Mouse (Mus musculus): ENCODE measurements around the gene Fam71e2. TPM values are rescaled to one million over a fixed set of nuclear protein-coding genes. Genes with fewer than 3 reads are reported as not detected.

Fam71e2 gene
- not detected for polyA plus RNA-seq (2015; fragmentation: Illumina TruSeq; extraction: RNeasy Lipid Tissue Mini Kit (QIAGEN cat#74804); ENCODE audit: low read depth, low replicate concordance)

DNA sequence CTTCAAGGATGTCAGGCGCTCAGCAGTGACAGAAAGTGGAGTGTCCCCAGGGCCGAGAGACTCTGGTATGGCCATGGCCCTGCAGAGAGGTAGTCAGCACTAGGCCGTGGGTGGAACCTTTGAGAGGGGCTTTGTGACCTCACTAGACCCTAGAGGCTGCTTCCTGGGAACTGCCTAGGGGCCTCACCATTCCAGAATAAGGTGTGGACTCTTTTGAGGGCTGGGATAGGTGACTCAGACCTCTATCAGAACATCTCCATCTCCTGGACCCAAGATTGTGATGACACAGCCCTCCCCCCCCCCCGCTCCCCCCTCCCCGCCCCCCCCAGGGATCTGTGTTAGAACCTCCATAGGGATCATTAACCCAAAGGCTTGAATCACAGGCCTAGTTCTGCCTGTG lies at the start of gene Fam71e2:
TSS of gene Fam71e2 (minus strand) at position 101 of the 400 bp plus-strand sequence.

DNA sequence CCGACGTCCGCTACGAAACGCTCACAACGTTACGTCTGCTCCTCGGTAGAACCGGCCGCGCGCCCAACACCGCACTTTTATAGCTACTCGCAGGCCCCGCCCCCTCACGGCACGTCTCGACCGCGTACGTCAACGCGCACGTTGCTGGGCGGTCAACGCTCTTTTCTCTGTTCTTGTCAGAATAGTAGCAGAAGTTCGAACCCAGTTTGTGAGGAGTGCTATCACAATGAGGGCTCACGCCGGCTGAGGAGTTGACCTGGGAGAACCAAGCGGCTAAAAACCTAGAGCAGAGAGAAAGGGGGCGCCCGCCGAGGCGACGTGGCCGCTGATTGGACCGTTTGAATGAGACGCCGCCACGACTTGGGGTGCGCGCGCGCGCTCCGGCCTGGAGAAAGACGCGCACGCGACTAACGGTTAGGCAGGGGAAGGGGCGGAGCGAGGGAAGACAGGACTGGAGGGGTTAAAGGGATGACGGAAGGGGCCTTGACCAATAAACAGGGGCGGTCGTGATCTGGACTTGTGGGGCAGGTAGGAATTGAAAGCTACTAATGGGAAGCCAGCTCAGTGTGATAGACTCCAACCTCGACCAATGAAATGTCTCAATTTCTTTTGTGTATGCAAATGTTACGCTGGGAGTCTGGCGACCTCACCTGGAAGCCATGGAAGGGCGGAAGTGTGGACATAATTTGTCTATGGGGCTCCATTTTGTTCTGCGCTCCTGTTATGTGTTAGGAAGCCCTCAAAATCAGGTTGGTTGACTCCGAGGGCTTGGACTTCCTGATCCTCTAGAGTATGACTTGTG lies 41.4 kb upstream of the Fam71e2 start, which contains the start of gene Ube2s:
TSS of gene Ube2s (minus strand) at position 288 of the 802 bp plus-strand sequence.

DNA sequence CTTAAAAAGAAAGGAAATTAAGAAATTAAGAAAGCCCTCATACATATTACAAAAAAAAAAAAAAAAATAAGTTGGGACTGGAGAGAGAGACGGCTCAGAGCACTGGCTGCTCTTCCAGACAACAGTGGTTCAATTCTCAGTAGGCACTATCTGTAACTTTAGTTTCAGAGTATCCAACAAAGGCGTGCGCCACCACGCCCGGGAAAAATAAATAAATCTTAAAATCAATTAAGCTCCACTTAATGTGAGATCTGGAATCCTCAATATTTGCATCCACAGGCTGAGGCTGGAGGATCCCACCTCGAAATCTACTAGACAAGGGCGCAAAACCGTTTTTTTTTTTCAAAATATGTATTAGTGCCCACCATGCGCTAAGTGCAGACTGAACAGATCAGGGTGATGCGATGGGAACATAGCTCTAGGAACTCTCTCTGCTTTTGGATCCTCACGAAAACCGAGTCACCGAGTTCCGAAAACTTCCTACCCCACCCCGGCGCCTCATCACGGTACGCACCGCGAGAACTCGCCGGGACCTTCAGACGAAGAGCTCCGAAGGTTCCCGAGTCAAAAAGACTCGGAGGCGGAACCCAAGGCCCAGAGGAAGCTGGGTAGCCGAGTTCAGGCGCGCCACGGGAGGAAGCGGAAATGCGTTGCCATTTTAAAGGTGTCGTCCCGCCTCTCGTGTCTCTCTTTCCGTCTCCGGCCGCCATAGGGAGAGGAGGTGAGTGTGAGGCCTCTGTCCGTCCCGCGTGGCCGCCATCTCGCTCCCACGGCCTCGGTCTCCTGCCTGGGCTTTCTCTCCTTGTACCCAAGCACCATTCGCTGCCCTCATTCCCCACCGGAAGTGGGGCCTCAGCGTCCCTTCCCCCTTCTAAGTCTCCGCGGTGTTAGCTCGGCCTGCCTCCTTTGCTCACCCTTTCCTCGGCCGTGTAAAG lies 21.4 kb upstream of the Fam71e2 start, which contains the start of gene Rpl28:
TSS of gene Rpl28 (plus strand) at position 597 of the 935 bp plus-strand sequence.

DNA sequence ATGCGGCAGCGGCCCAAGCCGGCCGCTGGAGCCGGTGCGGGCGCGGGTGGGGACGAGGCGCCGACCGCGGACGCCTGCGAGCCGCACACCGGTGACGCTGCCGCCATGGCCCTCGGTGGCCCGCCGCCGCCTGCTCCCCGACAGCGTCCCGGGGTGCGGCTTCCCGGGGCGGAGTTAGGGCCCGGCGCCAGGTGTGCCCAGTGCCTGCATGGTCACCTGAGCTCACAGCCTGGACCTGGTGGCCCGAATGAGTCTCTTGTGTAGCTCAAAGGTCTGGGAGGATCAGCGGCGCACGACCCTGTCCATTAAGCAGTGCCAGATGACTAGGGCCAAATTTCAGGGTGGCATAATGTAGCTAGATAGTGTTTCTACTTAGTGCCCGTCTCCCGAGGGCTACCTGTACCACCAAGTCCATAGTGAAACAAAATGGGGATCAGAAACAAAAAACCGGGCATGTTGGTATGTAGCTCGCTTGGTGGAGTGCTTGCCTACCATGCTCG lies 18.4 kb upstream of the Fam71e2 start, which contains the start of gene Tmem238:
TSS of gene Tmem238 (minus strand) at position 221 of the 500 bp plus-strand sequence.

DNA sequence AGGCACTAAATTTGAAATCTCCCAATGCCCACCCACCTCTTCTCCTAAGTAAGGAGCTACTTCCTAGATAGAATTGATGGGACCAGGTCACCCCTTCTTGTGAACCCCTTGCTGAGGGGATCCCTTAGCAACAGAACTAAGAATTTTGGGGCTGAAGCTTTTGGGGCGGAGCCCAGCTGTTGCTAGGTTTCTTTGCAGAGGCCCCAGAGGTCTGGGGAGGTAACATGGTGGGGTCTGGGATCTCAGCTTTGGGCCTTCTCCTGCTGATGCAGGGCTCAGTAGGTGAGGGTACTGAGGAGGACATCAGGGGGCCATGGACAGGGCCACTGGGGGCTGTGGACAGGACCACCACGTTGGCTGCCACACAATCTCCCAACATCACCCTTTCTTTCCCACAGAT lies 11.7 kb upstream of the Fam71e2 start, which contains the start of the genes Il11 and Tmem190:
TSS of gene Il11 (minus strand) at position 101 of the 400 bp plus-strand sequence.
TSS of gene Tmem190 (plus strand) at position 179 of the 400 bp plus-strand sequence.

DNA sequence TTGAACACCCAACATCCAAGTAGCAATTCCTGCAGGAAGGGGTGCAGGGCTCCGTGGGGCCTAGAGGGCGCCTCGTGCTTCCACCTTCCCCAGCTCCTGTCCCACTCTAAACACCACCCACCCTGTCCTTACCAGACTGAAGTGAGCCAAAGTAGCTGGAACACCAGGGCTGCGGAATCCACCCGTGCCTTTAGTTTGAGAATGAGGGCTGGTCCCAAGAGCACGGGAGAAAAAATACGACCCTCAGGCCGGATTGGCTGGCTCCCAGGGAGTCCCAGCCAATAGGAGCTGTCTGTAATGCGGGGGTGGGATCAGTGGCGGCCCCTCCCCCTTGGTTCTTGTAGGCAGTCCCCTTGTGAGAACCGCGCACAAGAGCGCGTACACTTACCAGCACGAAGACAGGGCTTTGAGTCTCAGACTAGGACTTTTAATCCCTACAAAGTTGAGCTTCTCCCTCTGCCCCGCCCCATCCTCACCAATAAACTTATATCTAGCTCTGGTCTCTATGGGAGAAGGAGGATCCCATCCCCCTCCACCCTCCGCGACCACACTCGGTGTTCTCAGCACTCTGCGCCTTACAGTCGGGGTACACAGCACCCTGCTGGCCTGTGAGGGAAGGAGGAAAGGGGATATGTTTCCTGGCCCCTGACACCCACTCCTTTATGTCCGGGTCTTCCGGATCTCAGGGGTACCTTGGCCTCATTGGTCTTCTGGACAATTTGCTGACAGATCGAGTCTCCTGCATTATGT lies 18.1 kb downstream of the Fam71e2 start, which contains the start of gene Cox6b2:
TSS of gene Cox6b2 (minus strand) at position 274 of the 750 bp plus-strand sequence.

DNA sequence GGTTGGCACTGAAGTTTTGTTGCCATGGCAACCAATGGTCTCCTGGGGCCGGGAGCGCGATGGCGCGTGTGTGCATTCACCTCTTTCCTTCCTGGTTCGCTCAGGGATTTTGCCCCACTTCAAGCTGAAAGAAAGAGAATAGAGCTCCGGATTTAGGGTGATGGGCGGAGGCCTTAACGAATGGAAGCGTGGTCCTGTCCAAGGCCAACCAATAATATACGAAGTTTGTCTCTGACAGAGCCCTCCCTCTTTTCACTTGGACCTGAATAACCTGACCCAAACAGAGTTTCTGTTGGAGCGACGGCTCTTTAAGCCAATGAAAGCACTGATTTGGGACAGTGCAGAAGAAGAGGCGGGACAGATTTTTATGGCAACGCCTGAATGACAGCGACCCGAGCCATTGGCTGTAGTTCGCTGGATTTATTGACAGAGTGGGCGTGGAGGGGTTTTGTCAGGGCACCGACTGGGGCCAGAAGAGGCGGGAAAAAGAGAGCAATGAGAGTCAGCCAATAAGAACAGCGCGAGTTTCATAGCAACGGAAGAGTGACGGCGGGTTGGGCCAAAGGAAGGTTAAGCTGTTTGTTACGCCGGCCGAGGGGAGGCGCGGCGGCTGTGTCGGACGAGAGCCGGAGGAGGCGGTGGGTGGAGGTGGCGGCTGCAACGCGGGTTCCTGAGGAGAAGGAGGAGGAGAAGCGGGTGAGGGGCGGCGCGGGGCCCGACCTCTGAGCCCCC lies 31.4 kb downstream of the Fam71e2 start, which contains the start of gene Kmt5c:
TSS of gene Kmt5c (plus strand) at position 572 of the 732 bp plus-strand sequence.

DNA sequence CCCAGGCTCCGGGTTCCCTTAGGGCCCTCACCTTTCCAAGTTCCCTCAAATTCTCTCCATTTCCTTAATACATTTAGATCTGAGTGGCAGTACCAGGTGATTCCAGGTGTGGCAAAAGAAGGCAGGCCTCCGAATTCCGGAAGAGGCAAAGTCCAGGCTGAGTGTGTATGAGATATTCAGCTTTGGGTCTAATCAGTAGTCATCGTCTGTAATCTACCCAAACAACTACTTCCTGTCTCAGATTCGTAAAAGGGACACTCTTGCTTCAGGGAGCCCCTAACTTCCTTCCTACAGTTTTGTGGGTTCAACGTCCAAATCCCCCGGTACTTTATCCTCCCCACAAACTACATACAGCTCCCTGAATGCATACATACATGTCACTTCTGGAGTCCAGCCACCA lies 45.9 kb downstream of the Fam71e2 start, which contains the start of gene Tmem150b:
TSS of gene Tmem150b (minus strand) at position 81 of the 400 bp plus-strand sequence.

Other genes starting within 250 kb of the Fam71e2 start
- 3.3 TPM for gene Tnni3, start 247.1 kb downstream of the Fam71e2 start, polyA plus RNA-seq (2015; fragmentation: Illumina TruSeq; extraction: RNeasy Lipid Tissue Mini Kit (QIAGEN cat#74804); ENCODE audit: low read depth, low replicate concordance)
- 1.2 TPM for gene Dnaaf3, start 238.8 kb downstream of the Fam71e2 start, polyA plus RNA-seq (2015; fragmentation: Illumina TruSeq; extraction: RNeasy Lipid Tissue Mini Kit (QIAGEN cat#74804); ENCODE audit: low read depth, low replicate concordance)
- gene Syt5, start 223.8 kb downstream of the Fam71e2 start, polyA plus RNA-seq (2015; fragmentation: Illumina TruSeq; extraction: RNeasy Lipid Tissue Mini Kit (QIAGEN cat#74804); ENCODE audit: low read depth, low replicate concordance): 318 TPM
- gene Ptprh, start 167.3 kb downstream of the Fam71e2 start, polyA plus RNA-seq (2015; fragmentation: Illumina TruSeq; extraction: RNeasy Lipid Tissue Mini Kit (QIAGEN cat#74804); ENCODE audit: low read depth, low replicate concordance): 0.92 TPM
- 13.2 TPM for gene Tmem86b, start 139.9 kb downstream of the Fam71e2 start, polyA plus RNA-seq (2015; fragmentation: Illumina TruSeq; extraction: RNeasy Lipid Tissue Mini Kit (QIAGEN cat#74804); ENCODE audit: low read depth, low replicate concordance)
- gene Ppp6r1, start 112.3 kb downstream of the Fam71e2 start, polyA plus RNA-seq (2015; fragmentation: Illumina TruSeq; extraction: RNeasy Lipid Tissue Mini Kit (QIAGEN cat#74804); ENCODE audit: low read depth, low replicate concordance): 99.8 TPM
- gene Hspbp1, start 86.2 kb downstream of the Fam71e2 start, polyA plus RNA-seq (2015; fragmentation: Illumina TruSeq; extraction: RNeasy Lipid Tissue Mini Kit (QIAGEN cat#74804); ENCODE audit: low read depth, low replicate concordance): 126 TPM
- 257 TPM for gene Brsk1, start 80.7 kb downstream of the Fam71e2 start, polyA plus RNA-seq (2015; fragmentation: Illumina TruSeq; extraction: RNeasy Lipid Tissue Mini Kit (QIAGEN cat#74804); ENCODE audit: low read depth, low replicate concordance)
- gene Tmem150b, start 46.1 kb downstream of the Fam71e2 start, polyA plus RNA-seq (2015; fragmentation: Illumina TruSeq; extraction: RNeasy Lipid Tissue Mini Kit (QIAGEN cat#74804); ENCODE audit: low read depth, low replicate concordance): not detected
- gene Kmt5c, start 31.2 kb downstream of the Fam71e2 start, polyA plus RNA-seq (2015; fragmentation: Illumina TruSeq; extraction: RNeasy Lipid Tissue Mini Kit (QIAGEN cat#74804); ENCODE audit: low read depth, low replicate concordance): 21.4 TPM
- 12.2 TPM for gene Cox6b2, start 18.2 kb downstream of the Fam71e2 start, polyA plus RNA-seq (2015; fragmentation: Illumina TruSeq; extraction: RNeasy Lipid Tissue Mini Kit (QIAGEN cat#74804); ENCODE audit: low read depth, low replicate concordance)
- gene Il11, start 11.6 kb upstream of the Fam71e2 start, polyA plus RNA-seq (2015; fragmentation: Illumina TruSeq; extraction: RNeasy Lipid Tissue Mini Kit (QIAGEN cat#74804); ENCODE audit: low read depth, low replicate concordance): 0.67 TPM
- not detected for gene Tmem190, start 11.6 kb upstream of the Fam71e2 start, polyA plus RNA-seq (2015; fragmentation: Illumina TruSeq; extraction: RNeasy Lipid Tissue Mini Kit (QIAGEN cat#74804); ENCODE audit: low read depth, low replicate concordance)
- 1.4 TPM for gene Tmem238, start 18.4 kb upstream of the Fam71e2 start, polyA plus RNA-seq (2015; fragmentation: Illumina TruSeq; extraction: RNeasy Lipid Tissue Mini Kit (QIAGEN cat#74804); ENCODE audit: low read depth, low replicate concordance)
- 466 TPM for gene Rpl28, start 21.6 kb upstream of the Fam71e2 start, polyA plus RNA-seq (2015; fragmentation: Illumina TruSeq; extraction: RNeasy Lipid Tissue Mini Kit (QIAGEN cat#74804); ENCODE audit: low read depth, low replicate concordance)
- 175 TPM for gene Ube2s, start 41.3 kb upstream of the Fam71e2 start, polyA plus RNA-seq (2015; fragmentation: Illumina TruSeq; extraction: RNeasy Lipid Tissue Mini Kit (QIAGEN cat#74804); ENCODE audit: low read depth, low replicate concordance)
- 75.7 TPM for gene Shisa7, start 73.4 kb upstream of the Fam71e2 start, polyA plus RNA-seq (2015; fragmentation: Illumina TruSeq; extraction: RNeasy Lipid Tissue Mini Kit (QIAGEN cat#74804); ENCODE audit: low read depth, low replicate concordance)
- gene Isoc2b, start 99.0 kb upstream of the Fam71e2 start, polyA plus RNA-seq (2015; fragmentation: Illumina TruSeq; extraction: RNeasy Lipid Tissue Mini Kit (QIAGEN cat#74804); ENCODE audit: low read depth, low replicate concordance): 10.4 TPM
- gene Isoc2a, start 105.9 kb upstream of the Fam71e2 start, polyA plus RNA-seq (2015; fragmentation: Illumina TruSeq; extraction: RNeasy Lipid Tissue Mini Kit (QIAGEN cat#74804); ENCODE audit: low read depth, low replicate concordance): 16.9 TPM
- not detected for gene Gm36210, start 135.2 kb upstream of the Fam71e2 start, polyA plus RNA-seq (2015; fragmentation: Illumina TruSeq; extraction: RNeasy Lipid Tissue Mini Kit (QIAGEN cat#74804); ENCODE audit: low read depth, low replicate concordance)
- gene Zfp628, start 143.9 kb upstream of the Fam71e2 start, polyA plus RNA-seq (2015; fragmentation: Illumina TruSeq; extraction: RNeasy Lipid Tissue Mini Kit (QIAGEN cat#74804); ENCODE audit: low read depth, low replicate concordance): 5.6 TPM
- gene Nat14, start 150.7 kb upstream of the Fam71e2 start, polyA plus RNA-seq (2015; fragmentation: Illumina TruSeq; extraction: RNeasy Lipid Tissue Mini Kit (QIAGEN cat#74804); ENCODE audit: low read depth, low replicate concordance): 103 TPM
- gene Ssc5d, start 154.5 kb upstream of the Fam71e2 start, polyA plus RNA-seq (2015; fragmentation: Illumina TruSeq; extraction: RNeasy Lipid Tissue Mini Kit (QIAGEN cat#74804); ENCODE audit: low read depth, low replicate concordance): 1.2 TPM
- 0.45 TPM for gene Sbk2, start 193.1 kb upstream of the Fam71e2 start, polyA plus RNA-seq (2015; fragmentation: Illumina TruSeq; extraction: RNeasy Lipid Tissue Mini Kit (QIAGEN cat#74804); ENCODE audit: low read depth, low replicate concordance)
- gene Sbk3, start 199.9 kb upstream of the Fam71e2 start, polyA plus RNA-seq (2015; fragmentation: Illumina TruSeq; extraction: RNeasy Lipid Tissue Mini Kit (QIAGEN cat#74804); ENCODE audit: low read depth, low replicate concordance): 1.1 TPM
- gene Zfp579, start 224.9 kb upstream of the Fam71e2 start, polyA plus RNA-seq (2015; fragmentation: Illumina TruSeq; extraction: RNeasy Lipid Tissue Mini Kit (QIAGEN cat#74804); ENCODE audit: low read depth, low replicate concordance): 16.7 TPM
- 10.3 TPM for gene Zfp524, start 243.1 kb upstream of the Fam71e2 start, polyA plus RNA-seq (2015; fragmentation: Illumina TruSeq; extraction: RNeasy Lipid Tissue Mini Kit (QIAGEN cat#74804); ENCODE audit: low read depth, low replicate concordance)
- gene Fiz1, start 243.4 kb upstream of the Fam71e2 start, polyA plus RNA-seq (2015; fragmentation: Illumina TruSeq; extraction: RNeasy Lipid Tissue Mini Kit (QIAGEN cat#74804); ENCODE audit: low read depth, low replicate concordance): 15.9 TPM
- not detected for gene Gm44973, start 244.2 kb upstream of the Fam71e2 start, polyA plus RNA-seq (2015; fragmentation: Illumina TruSeq; extraction: RNeasy Lipid Tissue Mini Kit (QIAGEN cat#74804); ENCODE audit: low read depth, low replicate concordance)
- 17.7 TPM for gene Zfp865, start 249.1 kb upstream of the Fam71e2 start, polyA plus RNA-seq (2015; fragmentation: Illumina TruSeq; extraction: RNeasy Lipid Tissue Mini Kit (QIAGEN cat#74804); ENCODE audit: low read depth, low replicate concordance)
- gene Ccdc106, start 249.3 kb upstream of the Fam71e2 start, polyA plus RNA-seq (2015; fragmentation: Illumina TruSeq; extraction: RNeasy Lipid Tissue Mini Kit (QIAGEN cat#74804); ENCODE audit: low read depth, low replicate concordance): 63.8 TPM